Mouse (Mus musculus) megakaryocyte, embryonic 14.5 days (primary cell): ENCODE results near the gene Sox6.

Source experiments
- FLI1 ChIP-seq: IDR thresholded peaks from 2 replicates; pipeline ENCODE4 v1.6.1; 2012; ENCODE audit warnings: low read length, inconsistent platforms, mixed read lengths
- GATA1 ChIP-seq: IDR thresholded peaks from 3 replicates; pipeline ENCODE4 v1.6.1; 2012; ENCODE audit warnings: mixed read lengths, low read length, inconsistent platforms, borderline replicate concordance

DNA sequence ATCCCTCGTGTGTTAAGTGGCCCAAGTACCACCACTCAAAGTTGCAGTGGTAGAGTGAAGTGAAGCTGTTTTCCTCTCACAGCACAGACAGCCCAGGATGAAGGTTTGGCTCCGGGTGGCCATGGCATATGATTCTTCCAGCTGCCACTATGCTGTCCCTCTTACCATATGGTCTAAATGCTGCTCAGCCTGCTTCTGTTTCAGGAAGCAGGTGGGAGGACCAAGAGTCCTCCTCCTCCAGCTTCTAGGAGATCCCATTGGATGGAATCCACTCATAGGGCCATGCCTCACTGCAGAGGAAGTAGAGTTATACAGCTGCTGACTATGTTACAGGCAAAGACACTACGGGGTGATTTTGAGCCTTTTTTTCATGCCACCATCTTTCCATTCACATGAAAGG, 591.5 kb downstream of the Sox6 start:
- TF ChIP-seq GATA1 (no peak), FLI1 (no peak)
